Mouse (Mus musculus) MEL (cell line): ENCODE data around the gene Scg5.

Experiments used
- CHD1 ChIP-seq: IDR thresholded peaks from 2 replicates; pipeline ENCODE4 v1.6.1; 2012; ENCODE audit warnings: low read depth, mild to moderate bottlenecking, inconsistent platforms, low read length, improper control_type of control experiment
- CHD2 ChIP-seq: IDR thresholded peaks from 2 replicates; pipeline ENCODE4 v1.6.1; 2011; ENCODE audit warnings: low read length, improper control_type of control experiment
- CTCF ChIP-seq, 3 experiments: IDR thresholded peaks in 2 of 3; conservative IDR thresholded peaks in 1 of 3; 2 replicates each; pipeline ENCODE4 v1.5.1; 2011 to 2012; ENCODE audit warnings: low read length in 3 of 3, low read depth in 2 of 3, mild to moderate bottlenecking in 2 of 3, improper control_type of control experiment in 1 of 3, inconsistent platforms in 1 of 3, mixed read lengths in 1 of 3, moderate library complexity in 1 of 3; ENCODE audit not compliant: control insufficient read depth in 1 of 3, insufficient read depth in 1 of 3, poor library complexity in 1 of 3, severe bottlenecking in 1 of 3
- GATA1 ChIP-seq: IDR thresholded peaks from 2 replicates; pipeline ENCODE4 v1.6.1; 2011; ENCODE audit warnings: low read depth, low read length, improper control_type of control experiment
- MAX ChIP-seq: IDR thresholded peaks from 2 replicates; pipeline ENCODE4 v1.6.1; 2011; ENCODE audit warnings: low read length, improper control_type of control experiment
- MAZ ChIP-seq: IDR thresholded peaks from 2 replicates; pipeline ENCODE4 v1.6.1; 2012; ENCODE audit warnings: low read depth, mild to moderate bottlenecking, inconsistent platforms, low read length, improper control_type of control experiment
- MYC ChIP-seq: IDR thresholded peaks from 2 replicates; pipeline ENCODE4 v1.6.1; 2011; ENCODE audit warnings: low read depth, mild to moderate bottlenecking, low read length, improper control_type of control experiment, moderate library complexity
- POLR2A ChIP-seq, 2 experiments: IDR thresholded peaks; 2 replicates each; pipeline ENCODE4 v1.6.1; 2011 to 2012; ENCODE audit warnings: low read length in 2 of 2, mild to moderate bottlenecking in 2 of 2, control low read depth in 1 of 2, improper control_type of control experiment in 1 of 2, low read depth in 1 of 2, moderate library complexity in 1 of 2; ENCODE audit not compliant: control insufficient read depth in 1 of 2, insufficient read depth in 1 of 2, poor library complexity in 1 of 2
- RAD21 ChIP-seq: IDR thresholded peaks from 2 replicates; pipeline ENCODE4 v1.6.1; 2011; ENCODE audit warnings: mild to moderate bottlenecking, low read depth, low read length, improper control_type of control experiment

GRCm38 (mm10) chr2:113749721-113750120 lies 79.2 kb downstream of the Scg5 start:
- no peak for TF ChIP-seq MAX
- TF ChIP-seq CTCF (IDR thresholded peaks at IDR 0.05 in 2 of 3, conservative IDR thresholded peaks at IDR 0.05 in 1 of 3; ENCODE audit: control insufficient read depth in 1 of 3, insufficient read depth in 1 of 3, low read depth in 2 of 3, low read length in 3 of 3, poor library complexity in 1 of 3, severe bottlenecking in 1 of 3), result no peak
- no peak for TF ChIP-seq MAZ
- TF ChIP-seq RAD21, result no peak
- no peak for TF ChIP-seq MYC
- no peak for TF ChIP-seq CHD2
- TF ChIP-seq CHD1, result no peak
- TF ChIP-seq POLR2A (IDR thresholded peaks at IDR 0.05; ENCODE audit: control insufficient read depth in 1 of 2, insufficient read depth in 1 of 2, low read depth in 1 of 2, low read length in 2 of 2, poor library complexity in 1 of 2), result no peak
- no peak for TF ChIP-seq GATA1
